Mouse (Mus musculus): Measurements from ENCODE around the gene Cbfb.

GRCm38 (mm10) chr8:105138423-105138822, 32.1 kb upstream of the Cbfb start:
- TF ChIP-seq CTCF (conservative IDR thresholded peaks at IDR 0.05; ENCODE audit: low read length) = peak; percentile 93
- no peak for TF ChIP-seq NANOG (IDR thresholded peaks at IDR 0.05; ENCODE audit: borderline replicate concordance, low read length)
- no peak for TF ChIP-seq POU5F1 (IDR thresholded peaks at IDR 0.05; ENCODE audit: borderline replicate concordance, low read length)
